Mouse (Mus musculus) midbrain, embryonic 10.5 days (tissue): ENCODE measurements around the gene Atp13a4. TPM values are rescaled to one million over a fixed set of nuclear protein-coding genes. Genes with fewer than 3 reads are reported as not detected.

ENCODE experiments used
- polyA plus RNA-seq: library from polyadenylated mRNA; unstranded; fragments of >200 nt; fragmentation: Nextera tagmentation; extraction: Ambion mirVana; gene quantifications from 2 replicates; pipeline ENCODE4 v1.2.1, GENCODE M21; 2016

The Atp13a4 gene
- polyA plus RNA-seq, 1 experiment from 2014 or later = 0.47 TPM

Other genes starting within 250 kb of the Atp13a4 start
- gene Atp13a5, start 166.1 kb downstream of the Atp13a4 start, polyA plus RNA-seq = 0.09 TPM in 1 of 2 replicates, not detected in the other
- 36.4 and 42.1 TPM in 2 replicates for gene Opa1, start 34.5 kb upstream of the Atp13a4 start, polyA plus RNA-seq